Mouse (Mus musculus): ENCODE measurements at regions not wholly inside any gene's neighbourhood (a gene's known extent, or its start where the extent isn't known, plus 50 kb on each side); places are given as distances from the start of the nearest gene placed in this dataset.

- H3K27ac ChIP-seq (ENCODE audit: control insufficient read depth, low read depth, low read length) = no peak overlapping the region
- DNase-seq (ENCODE audit: low read depth, low spot score) = no peak
- no peaks in the 10 kb centered on the region for H3K9me3 ChIP-seq (replicated peaks; ENCODE audit: insufficient read depth, low read length)
- H3K4me3 ChIP-seq (ENCODE audit: control insufficient read depth in 1 of 2, insufficient read depth in 1 of 2, low read depth in 2 of 2, low read length in 2 of 2) = no peak overlapping the region
- no peaks in the 10 kb centered on the region for H3K27me3 ChIP-seq (ENCODE audit: control insufficient read depth in 1 of 2, insufficient read depth in 2 of 2, low read length in 2 of 2)
- H3K4me1 ChIP-seq (ENCODE audit: control insufficient read depth in 1 of 2, insufficient read depth in 2 of 2, low read length in 2 of 2) = no peaks in the 10 kb centered on the region
- no peak for TF ChIP-seq MAZ (IDR thresholded peaks at IDR 0.05; ENCODE audit: low read depth, low read length)
- TF ChIP-seq CHD1 (IDR thresholded peaks at IDR 0.05; ENCODE audit: low read depth, low read length) = no peak
- TF ChIP-seq MAFK (IDR thresholded peaks at IDR 0.05; ENCODE audit: borderline replicate concordance, low read depth, low read length) = no peak
- no peak for TF ChIP-seq MXI1 (IDR thresholded peaks at IDR 0.05; ENCODE audit: low read depth, low read length)
- no peak for TF ChIP-seq HCFC1 (IDR thresholded peaks at IDR 0.05; ENCODE audit: low read depth, low read length)
- no peak for TF ChIP-seq JUND (IDR thresholded peaks at IDR 0.05; ENCODE audit: low read depth, low read length)
- no peak for TF ChIP-seq CTCF (IDR thresholded peaks at IDR 0.05 in 2 of 3, conservative IDR thresholded peaks at IDR 0.05 in 1 of 3; ENCODE audit: control insufficient read depth in 1 of 3, insufficient read depth in 1 of 3, low read depth in 2 of 3, low read length in 3 of 3, poor library complexity in 1 of 3, severe bottlenecking in 1 of 3)
- TF ChIP-seq ZNF384 (IDR thresholded peaks at IDR 0.05; ENCODE audit: low read depth, low read length) = no peak
- TF ChIP-seq POLR2AphosphoS5 (IDR thresholded peaks at IDR 0.05; ENCODE audit: borderline replicate concordance, low read depth, low read length) = no peak
- H3K9ac ChIP-seq (ENCODE audit: control insufficient read depth, low read depth, low read length, poor library complexity, severe bottlenecking) = no peak overlapping the region
- no peaks in the 10 kb centered on the region for H3K36me3 ChIP-seq (ENCODE audit: control insufficient read depth in 1 of 2, insufficient read depth in 2 of 2, low read length in 2 of 2)
- H3K79me2 ChIP-seq (ENCODE audit: control insufficient read depth, insufficient read depth, low read length, poor library complexity) = no peaks in the 10 kb centered on the region
These were observed 100.8 kb upstream of the Mgme1 start for GRCm38 (mm10) chr2:144169576-144170178.

GRCm38 (mm10) chr2:144172100-144172770 lies 98.2 kb upstream of the Mgme1 start:
- peaks cover 0 to 5% of the 10 kb centered on the region in 2 experiments; a peak in 1 of 4 replicates for H3K36me3 ChIP-seq (ENCODE audit: control insufficient read depth in 1 of 2, insufficient read depth in 2 of 2, low read length in 2 of 2)
- H3K9me3 ChIP-seq (replicated peaks; ENCODE audit: insufficient read depth, low read length) = no peaks in the 10 kb centered on the region
- H3K9ac ChIP-seq (ENCODE audit: control insufficient read depth, low read depth, low read length, poor library complexity, severe bottlenecking) = no peak overlapping the region
- TF ChIP-seq HCFC1 (IDR thresholded peaks at IDR 0.05; ENCODE audit: low read depth, low read length) (peak; percentile 72), POLR2AphosphoS2 (IDR thresholded peaks at IDR 0.05; ENCODE audit: low read length) (no peak)
- no peaks in the 10 kb centered on the region for H3K79me2 ChIP-seq (ENCODE audit: control insufficient read depth, insufficient read depth, low read length, poor library complexity)
- no peak for DNase-seq (ENCODE audit: low read depth, low spot score)
- peaks cover 2 to 5% of the 10 kb centered on the region in 2 experiments; a peak in 3 of 4 replicates for H3K4me1 ChIP-seq (ENCODE audit: control insufficient read depth in 1 of 2, insufficient read depth in 2 of 2, low read length in 2 of 2)
- no peak overlapping the region for H3K4me3 ChIP-seq (ENCODE audit: control insufficient read depth in 1 of 2, insufficient read depth in 1 of 2, low read depth in 2 of 2, low read length in 2 of 2)
- no peak overlapping the region for H3K27ac ChIP-seq (ENCODE audit: control insufficient read depth, low read depth, low read length)
- no peaks in the 10 kb centered on the region for H3K27me3 ChIP-seq (ENCODE audit: control insufficient read depth in 1 of 2, insufficient read depth in 2 of 2, low read length in 2 of 2)

- H3K36me3 ChIP-seq (ENCODE audit: control insufficient read depth in 1 of 2, insufficient read depth in 2 of 2, low read length in 2 of 2) = peaks cover 0 to 5% of the 10 kb centered on the region in 2 experiments; a peak in 1 of 4 replicates
- DNase-seq (ENCODE audit: low read depth, low spot score) = no peak
- H3K4me1 ChIP-seq (ENCODE audit: control insufficient read depth in 1 of 2, insufficient read depth in 2 of 2, low read length in 2 of 2) = peaks cover 4 to 5% of the 10 kb centered on the region in 2 experiments; a peak in 3 of 4 replicates
- no peaks in the 10 kb centered on the region for H3K9me3 ChIP-seq (replicated peaks; ENCODE audit: insufficient read depth, low read length)
- no peaks in the 10 kb centered on the region for H3K79me2 ChIP-seq (ENCODE audit: control insufficient read depth, insufficient read depth, low read length, poor library complexity)
- no peak overlapping the region for H3K9ac ChIP-seq (ENCODE audit: control insufficient read depth, low read depth, low read length, poor library complexity, severe bottlenecking)
- H3K27ac ChIP-seq (ENCODE audit: control insufficient read depth, low read depth, low read length) = no peak overlapping the region
- no peak overlapping the region for H3K4me3 ChIP-seq (ENCODE audit: control insufficient read depth in 1 of 2, insufficient read depth in 1 of 2, low read depth in 2 of 2, low read length in 2 of 2)
- H3K27me3 ChIP-seq (ENCODE audit: control insufficient read depth in 1 of 2, insufficient read depth in 2 of 2, low read length in 2 of 2) = no peaks in the 10 kb centered on the region
- no peak for TF ChIP-seq SIN3A (IDR thresholded peaks at IDR 0.05; ENCODE audit: low read length)
- no peak for TF ChIP-seq ZNF384 (IDR thresholded peaks at IDR 0.05; ENCODE audit: low read depth, low read length)
- TF ChIP-seq CTCF (IDR thresholded peaks at IDR 0.05 in 2 of 3, conservative IDR thresholded peaks at IDR 0.05 in 1 of 3; ENCODE audit: control insufficient read depth in 1 of 3, insufficient read depth in 1 of 3, low read depth in 2 of 3, low read length in 3 of 3, poor library complexity in 1 of 3, severe bottlenecking in 1 of 3) = no peak
- no peak for TF ChIP-seq E2F4 (IDR thresholded peaks at IDR 0.05; ENCODE audit: borderline replicate concordance, low read depth, low read length)
- no peak for TF ChIP-seq KAT2A (conservative IDR thresholded peaks at IDR 0.05; ENCODE audit: low read depth, low read length)
- no peak for TF ChIP-seq ZKSCAN1 (IDR thresholded peaks at IDR 0.05; ENCODE audit: low read depth, low read length)
- TF ChIP-seq SMC3 (IDR thresholded peaks at IDR 0.05; ENCODE audit: low read depth, low read length) = no peak
- no peak for TF ChIP-seq USF1 (IDR thresholded peaks at IDR 0.05; ENCODE audit: low read depth, low read length)
- TF ChIP-seq CHD1 (IDR thresholded peaks at IDR 0.05; ENCODE audit: low read depth, low read length) = no peak
- TF ChIP-seq POLR2AphosphoS5 (IDR thresholded peaks at IDR 0.05; ENCODE audit: borderline replicate concordance, low read depth, low read length) = no peak
- TF ChIP-seq RAD21 (IDR thresholded peaks at IDR 0.05; ENCODE audit: low read depth, low read length) = no peak
- no peak for TF ChIP-seq ELF1 (IDR thresholded peaks at IDR 0.05; ENCODE audit: low read depth, low read length)
- no peak for TF ChIP-seq GABPA (IDR thresholded peaks at IDR 0.05; ENCODE audit: low read depth, low read length)
- TF ChIP-seq ZC3H11A (IDR thresholded peaks at IDR 0.05; ENCODE audit: low read depth, low read length) = no peak
- no peak for TF ChIP-seq JUND (IDR thresholded peaks at IDR 0.05; ENCODE audit: low read depth, low read length)
- no peak for TF ChIP-seq USF2 (IDR thresholded peaks at IDR 0.05; ENCODE audit: borderline replicate concordance in 1 of 2, insufficient read depth in 1 of 2, low read depth in 1 of 2, low read length in 2 of 2)
These were observed 96.9 kb upstream of the Mgme1 start for GRCm38 (mm10) chr2:144173358-144174106.
